Mouse (Mus musculus) heart, postnatal 0 days (tissue): Measurements from ENCODE around the gene Stab2.

ENCODE experiments used
- CTCF ChIP-seq: IDR thresholded peaks from 2 replicates; pipeline ENCODE4 v1.5.1; 2016; ENCODE audit warnings: antibody characterized with exemption, control low read depth, low read depth
- EP300 ChIP-seq: IDR thresholded peaks from 2 replicates; pipeline ENCODE4 v1.6.1; 2016; ENCODE audit warnings: antibody characterized with exemption, low read depth

GRCm38 (mm10) chr10:86819649-86820165, 188.1 kb downstream of the Stab2 start:
- TF ChIP-seq CTCF (peak; percentile 37), EP300 (no peak)
